Mouse (Mus musculus) C2C12 (cell line): ENCODE data around the gene Enkur.

ENCODE experiments used
- CEBPB ChIP-seq: IDR thresholded peaks from one replicate; pipeline ENCODE4 v1.6.1; 2011; ENCODE audit warnings: low read depth, mild to moderate bottlenecking, control low read depth, moderate library complexity
- CTCF ChIP-seq: IDR thresholded peaks from one replicate; pipeline ENCODE4 v1.5.1; 2011; ENCODE audit not compliant: control insufficient read depth, insufficient read depth, insufficient read length
- MAX ChIP-seq: IDR thresholded peaks from one replicate; pipeline ENCODE4 v1.6.1; 2011; ENCODE audit warnings: mild to moderate bottlenecking, control low read depth

- TF ChIP-seq CTCF = no peak
- TF ChIP-seq CEBPB = no peak
- TF ChIP-seq MAX = no peak
These were observed 40.9 kb downstream of the Enkur start for GRCm38 (mm10) chr2:21164296-21164695.
